Mouse (Mus musculus): ENCODE measurements at regions not wholly inside any gene's neighbourhood (a gene's known extent, or its start where the extent isn't known, plus 50 kb on each side); places are given as distances from the start of the nearest gene placed in this dataset.

DNA sequence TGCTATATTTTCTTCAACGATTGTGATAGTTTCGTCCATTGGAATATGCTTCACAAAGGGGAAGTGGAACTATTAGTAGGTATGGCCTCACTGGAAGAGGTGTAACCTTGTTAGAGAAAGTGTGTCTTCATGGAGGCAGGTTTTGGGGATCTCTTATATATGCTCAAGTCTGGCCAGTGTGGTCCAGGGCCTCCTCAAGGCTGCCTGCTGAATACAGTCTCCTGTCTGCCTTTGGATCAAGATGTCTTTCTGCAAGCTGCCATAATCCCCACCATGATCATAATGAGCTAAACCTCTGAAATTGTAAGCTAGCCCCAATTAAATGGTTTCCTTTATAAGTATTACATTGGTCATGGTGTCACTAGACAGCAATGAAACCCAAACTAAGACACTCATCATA, 384.3 kb downstream of the Btbd3 start:
- no peak for DNase-seq
- intact Hi-C loops (cut with DNase I), result no loop called here

DNA sequence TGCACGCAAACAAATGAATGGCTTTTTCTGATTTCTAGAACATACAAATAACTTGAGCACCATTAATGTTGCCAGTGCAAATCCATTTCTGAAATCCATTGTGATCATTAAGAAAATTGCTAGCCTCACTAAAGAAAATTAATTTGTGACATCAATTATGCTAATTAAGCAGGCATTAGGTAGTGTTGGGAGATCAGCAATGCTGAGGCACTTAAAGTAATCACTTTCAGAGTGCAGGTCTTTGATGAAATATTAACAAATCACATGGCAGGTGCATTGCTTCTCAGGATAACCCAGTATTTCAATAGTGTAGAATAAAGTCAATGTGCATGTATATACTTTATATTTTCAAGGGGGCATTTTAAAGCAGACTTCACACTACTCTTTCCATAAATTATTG, 385.0 kb downstream of the Btbd3 start:
- intact Hi-C loops (cut with DNase I), result no loop called here
- no peak for DNase-seq

DNA sequence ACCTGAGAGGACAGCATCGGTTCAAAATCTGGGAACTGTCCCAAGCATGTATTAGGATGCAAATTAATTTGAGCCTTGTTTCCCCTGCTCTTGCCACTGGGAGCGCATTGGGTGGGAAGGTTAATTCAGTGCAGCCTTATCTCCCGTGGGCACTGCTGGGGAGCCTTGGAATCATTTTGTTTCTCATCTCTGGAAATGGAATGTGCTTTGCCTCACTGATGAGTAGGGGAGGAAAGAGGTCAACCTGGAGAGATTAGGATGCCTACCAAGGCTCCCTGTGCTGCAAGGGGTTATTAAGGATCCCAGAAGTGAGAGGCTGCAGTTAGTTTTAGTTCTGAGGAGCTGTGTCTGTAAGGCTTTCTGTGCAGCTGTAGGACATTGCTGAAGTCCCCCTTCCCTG, 392.3 kb downstream of the Btbd3 start:
- intact Hi-C loops (cut with DNase I), result no loop called here
- no peak for DNase-seq

DNA sequence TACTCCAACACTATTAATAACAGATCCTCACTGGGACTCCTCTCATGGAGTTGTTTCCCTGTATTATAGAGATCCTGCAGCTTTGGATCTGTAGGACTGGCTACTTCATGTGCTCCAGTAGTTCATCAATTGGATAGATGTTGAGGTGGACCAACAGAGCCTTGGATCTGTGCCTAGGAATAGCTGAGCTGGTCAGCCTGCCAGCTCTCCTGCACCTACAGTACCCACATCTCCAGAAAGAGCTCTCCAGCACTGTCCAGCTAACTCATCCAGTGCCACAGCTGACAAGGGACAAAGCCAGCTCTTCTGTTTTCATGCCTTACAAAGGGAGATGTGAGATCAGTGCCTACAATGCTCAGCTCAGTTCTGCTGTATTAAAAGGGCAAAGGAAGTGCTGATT, 403.0 kb downstream of the Btbd3 start:
- DNase-seq, result no peak
- intact Hi-C loops (cut with DNase I), result no loop called here

DNA sequence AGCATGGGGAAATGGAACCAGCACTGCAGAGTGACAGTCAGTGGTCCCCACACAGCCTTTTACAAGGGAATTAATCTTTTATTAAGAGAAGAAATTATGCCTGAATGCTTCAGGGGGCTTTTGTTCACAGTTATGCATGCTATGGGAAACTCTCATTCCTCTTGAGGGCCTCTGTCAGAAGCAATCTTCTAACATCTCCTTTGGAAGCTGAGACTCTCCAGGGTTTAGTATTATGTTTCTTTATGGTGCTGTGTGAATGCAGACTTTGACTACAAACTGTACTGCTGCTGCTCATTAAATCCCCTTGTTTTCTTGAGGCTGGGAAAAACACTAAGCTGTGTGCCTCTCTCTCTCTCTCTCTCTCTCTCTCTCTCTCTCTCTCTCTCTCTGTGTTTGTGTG, 413.9 kb downstream of the Btbd3 start:
- no peak for DNase-seq

DNA sequence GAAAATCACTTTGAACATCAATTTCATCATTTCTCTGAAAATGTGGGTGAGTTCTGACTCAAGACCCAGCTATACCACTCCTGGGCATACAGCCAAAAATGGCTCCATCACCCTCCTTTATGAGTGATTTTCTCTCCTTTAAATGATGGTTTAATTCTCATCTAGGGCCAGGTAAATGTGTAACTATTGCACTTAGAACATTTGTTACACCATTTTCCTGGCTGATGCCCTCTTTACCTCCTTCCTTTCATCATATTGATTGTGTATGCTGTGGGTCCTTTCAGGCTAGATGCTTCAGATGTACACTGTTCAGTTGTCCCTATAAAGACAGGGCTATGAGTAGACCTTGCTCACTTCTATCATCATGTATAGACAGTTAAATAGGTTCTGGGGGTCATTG, 418.4 kb downstream of the Btbd3 start:
- intact Hi-C loops (cut with DNase I), result no loop called here

More for the DNA sequence above, 413.9 kb downstream of the Btbd3 start:
- intact Hi-C loops (cut with DNase I), result no loop called here

DNA sequence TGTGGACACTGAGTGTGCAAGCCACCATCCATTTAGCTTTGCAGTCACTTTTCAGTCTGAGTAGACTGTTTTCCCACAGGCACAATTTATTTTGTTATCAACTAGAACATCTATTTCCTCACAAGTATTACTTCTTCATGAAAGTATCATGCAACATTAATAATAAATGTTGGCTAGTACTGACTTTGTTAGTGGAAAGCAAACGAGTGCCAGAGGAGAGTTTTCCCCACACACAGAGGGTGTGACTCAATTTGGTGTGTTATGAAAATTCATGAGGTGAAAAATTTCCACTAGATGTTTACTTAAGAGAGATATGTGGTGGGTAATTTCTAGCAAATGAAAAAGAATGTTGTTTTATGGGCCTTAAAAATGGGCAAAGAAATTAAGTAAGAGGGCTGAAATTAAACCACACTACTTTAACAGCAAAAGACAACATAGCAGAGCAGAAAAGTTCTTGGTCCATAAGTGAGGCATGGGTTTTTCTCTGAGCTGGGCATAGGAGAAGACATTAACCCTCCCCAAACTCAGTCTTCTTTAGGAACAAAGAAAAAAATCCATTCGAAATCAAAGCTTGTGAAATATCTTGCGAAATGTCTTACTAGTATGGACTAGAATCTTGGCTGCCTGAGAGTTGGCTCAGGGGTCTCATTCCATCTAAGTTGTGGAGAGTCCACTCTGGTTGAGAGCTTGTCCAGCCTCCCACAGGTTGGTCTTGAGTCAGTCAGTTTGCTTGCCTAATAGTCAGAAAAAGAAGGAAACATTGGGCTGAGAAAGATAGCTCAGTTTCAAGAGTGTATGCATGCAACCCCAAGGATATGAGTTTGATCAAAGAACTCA, 419.1 kb downstream of the Btbd3 start:
- intact Hi-C loops (cut with DNase I), result no loop called here
- DNase-seq, result no peak

More for the DNA sequence above, 418.4 kb downstream of the Btbd3 start:
- DNase-seq, result no peak

DNA sequence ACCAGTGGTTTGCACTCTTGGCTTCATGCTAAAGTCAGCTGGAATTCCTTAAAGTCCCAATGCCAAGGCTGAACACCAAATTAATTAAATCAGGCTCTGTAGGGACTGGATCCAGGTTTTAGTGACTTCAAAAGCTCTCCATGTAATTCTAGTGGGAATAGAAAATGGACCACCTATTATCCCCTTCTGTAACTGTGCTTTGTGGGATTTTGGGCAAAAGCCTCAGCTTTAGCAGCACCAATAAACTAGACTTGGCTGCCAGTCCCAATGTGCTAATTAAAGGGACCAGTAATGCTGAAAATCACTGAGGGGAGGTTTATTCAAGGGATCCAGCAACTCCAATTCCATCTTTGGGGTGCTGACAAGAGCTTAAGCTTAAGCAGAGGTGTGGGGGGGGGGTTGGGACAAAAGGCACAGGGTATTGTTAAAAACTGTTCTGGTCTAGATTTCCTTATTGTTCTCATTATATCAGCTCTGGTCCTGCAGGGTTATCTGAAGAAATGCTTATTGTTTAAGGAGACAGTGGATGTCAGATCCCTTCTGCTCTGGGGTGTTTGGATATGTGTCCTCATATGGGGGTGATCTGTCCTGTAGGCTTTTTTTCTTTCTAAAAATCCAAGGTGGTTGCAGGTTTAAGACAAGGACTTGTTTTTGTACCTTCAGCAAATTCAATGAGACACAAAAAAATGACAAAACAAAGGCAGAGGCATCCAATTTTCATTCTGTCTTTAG, 431.9 kb downstream of the Btbd3 start:
- intact Hi-C loops (cut with DNase I), result no loop called here
- DNase-seq, result no peak

DNA sequence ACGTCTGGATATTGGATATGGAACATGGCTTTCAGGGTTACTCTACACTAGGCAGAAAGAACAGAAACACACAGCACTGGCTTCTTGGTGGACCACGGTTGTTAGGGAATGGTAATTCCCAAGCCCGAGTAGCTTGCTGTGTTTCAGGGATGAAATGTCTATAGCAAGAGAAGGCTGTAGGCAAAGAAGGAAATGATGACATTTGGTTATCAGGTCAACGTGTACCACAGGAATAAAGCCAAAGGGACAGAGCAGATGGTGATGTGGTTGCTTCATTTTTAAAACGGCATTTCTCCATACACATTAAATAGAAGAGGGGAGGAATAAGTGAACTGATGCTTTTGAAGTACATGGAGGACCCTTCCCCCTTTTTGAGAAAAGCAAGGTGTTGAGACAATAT, 433.1 kb downstream of the Btbd3 start:
- intact Hi-C loops (cut with DNase I), result no loop called here
- no peak for DNase-seq

DNA sequence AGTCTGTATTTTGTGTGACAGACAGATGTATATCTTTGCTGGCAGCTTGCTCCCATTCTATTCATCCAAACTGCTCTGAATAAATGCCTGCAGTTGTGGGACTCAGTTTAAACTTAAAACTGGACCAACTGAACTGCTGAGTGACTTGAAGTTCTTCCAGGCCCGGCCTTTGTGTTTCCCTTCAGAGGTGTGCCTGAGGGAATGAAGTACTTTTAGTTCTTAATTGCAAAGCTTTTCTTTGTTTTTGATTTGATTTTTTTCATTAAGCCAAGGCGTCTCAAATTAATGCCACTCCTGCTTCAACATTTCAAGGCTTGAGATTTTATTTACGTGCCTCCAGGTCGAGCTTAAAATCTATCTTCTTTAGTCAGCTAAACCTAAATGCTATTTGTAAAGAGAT, 446.4 kb downstream of the Btbd3 start:
- DNase-seq, result no peak
- intact Hi-C loops (cut with DNase I), result no loop called here

DNA sequence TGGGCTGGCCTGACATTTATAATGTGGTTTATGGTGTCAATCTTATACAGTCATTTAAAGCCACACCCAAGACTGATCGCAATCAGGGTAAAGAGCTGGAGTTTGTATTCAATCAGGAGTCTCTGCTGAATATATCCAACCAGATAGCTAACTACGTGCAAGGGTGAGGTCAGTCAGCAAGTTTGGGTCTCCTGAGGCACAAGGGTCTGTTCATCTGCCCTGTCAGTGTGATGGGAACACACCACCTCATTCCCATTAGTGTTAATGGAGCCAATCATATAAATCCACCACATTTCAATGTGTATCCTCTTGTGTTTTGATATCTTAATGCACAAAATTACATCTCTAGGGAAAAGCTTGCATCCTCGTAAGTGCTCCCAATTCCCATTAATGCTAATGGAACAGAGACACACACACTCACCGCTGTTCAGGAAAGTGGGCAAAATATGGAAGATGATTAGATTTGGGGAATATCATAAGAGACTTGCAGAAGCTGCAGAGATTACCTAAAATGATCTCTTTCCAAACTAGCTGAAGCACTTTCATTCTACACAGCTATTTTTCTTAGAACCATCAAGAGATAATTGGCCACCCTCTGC, 447.7 kb downstream of the Btbd3 start:
- DNase-seq, result no peak
- intact Hi-C loops (cut with DNase I), result no loop called here

DNA sequence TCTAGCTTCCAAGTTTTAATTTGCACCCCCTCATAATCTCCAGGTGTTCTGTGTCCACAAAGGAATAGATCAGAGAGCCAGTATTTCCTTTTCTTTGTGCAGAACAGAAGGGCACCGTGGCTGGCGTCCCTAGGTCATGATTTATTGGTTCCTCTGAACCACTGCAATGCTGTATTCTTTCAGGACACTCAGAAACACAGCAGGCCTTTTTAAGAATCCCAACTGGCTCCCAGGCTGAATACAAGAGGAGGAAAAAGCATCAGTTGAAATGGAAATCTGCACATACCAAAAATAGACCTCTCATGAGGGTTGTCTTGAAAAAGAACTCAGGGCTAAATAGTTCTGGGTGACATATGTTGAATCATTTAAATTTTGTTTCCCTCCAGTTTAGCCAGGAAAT, 452.4 kb downstream of the Btbd3 start:
- intact Hi-C loops (cut with DNase I), result no loop called here
- DNase-seq, result no peak

DNA sequence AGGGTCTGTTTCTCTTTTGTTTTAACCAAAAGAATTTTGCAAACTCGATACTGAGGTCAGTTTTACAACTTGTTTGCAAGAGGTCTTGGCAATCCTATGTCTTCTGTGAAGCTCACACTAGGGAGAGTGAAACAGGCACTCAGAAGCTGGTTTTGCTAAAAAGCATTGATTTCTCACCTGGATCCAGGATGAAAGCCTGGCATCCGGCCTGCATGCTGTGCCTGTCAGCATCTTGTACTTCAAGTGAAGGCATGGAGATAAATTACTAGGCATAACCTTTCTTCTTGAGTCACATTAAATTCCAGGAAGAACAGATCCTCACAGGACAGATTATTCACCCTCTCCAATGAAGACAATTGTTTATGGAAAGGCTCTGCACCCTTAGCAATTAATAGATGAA, 477.5 kb downstream of the Btbd3 start:
- no peak for DNase-seq
- intact Hi-C loops (cut with DNase I), result no loop called here

DNA sequence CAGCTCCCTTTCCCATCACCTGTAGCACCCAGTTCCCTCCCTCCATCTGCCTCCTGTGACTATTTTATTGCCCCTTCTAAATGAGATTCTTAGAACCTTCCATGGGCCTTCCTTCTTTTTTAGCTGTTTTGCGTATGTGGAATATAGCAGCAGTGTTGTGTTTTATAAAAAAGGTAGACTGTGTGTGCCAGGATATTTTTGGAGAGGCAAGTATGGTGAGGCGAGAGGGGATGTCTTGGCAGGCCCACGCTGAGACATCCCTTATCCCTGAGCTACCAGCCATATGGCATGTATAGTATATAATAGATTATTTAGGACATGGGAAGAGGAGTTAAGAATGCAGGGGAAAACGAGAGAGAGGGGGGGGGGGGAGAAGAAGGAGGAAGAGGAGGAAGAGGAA, 488.4 kb downstream of the Btbd3 start:
- DNase-seq, result no peak
- intact Hi-C loops (cut with DNase I), result no loop called here

DNA sequence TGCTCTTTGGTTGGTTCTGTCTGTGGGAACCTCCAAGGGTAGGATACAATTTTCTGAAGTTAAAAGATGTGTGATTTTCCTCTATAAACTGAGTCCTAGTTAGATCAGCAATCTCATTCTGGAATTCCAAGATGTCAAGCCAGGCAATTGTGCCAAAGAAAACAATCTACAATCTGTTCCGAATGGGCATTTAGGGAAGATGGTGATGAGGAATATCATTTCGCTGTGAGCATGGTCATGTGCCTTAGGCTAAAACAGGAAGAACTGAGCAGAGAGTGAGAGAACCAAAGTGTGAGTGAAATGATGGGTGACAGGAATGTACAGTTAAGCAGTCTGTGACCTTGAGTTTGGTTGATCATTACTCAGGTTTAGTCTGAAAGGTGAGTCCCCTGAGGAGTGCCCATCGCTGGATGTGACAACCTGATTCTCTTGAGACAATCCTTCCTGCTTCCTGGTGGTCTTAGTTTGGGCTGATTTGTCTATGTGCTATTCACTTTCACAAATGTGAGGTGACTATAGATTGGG, 504.1 kb downstream of the Btbd3 start:
- intact Hi-C loops (cut with DNase I), result no loop called here
- no peak for DNase-seq

DNA sequence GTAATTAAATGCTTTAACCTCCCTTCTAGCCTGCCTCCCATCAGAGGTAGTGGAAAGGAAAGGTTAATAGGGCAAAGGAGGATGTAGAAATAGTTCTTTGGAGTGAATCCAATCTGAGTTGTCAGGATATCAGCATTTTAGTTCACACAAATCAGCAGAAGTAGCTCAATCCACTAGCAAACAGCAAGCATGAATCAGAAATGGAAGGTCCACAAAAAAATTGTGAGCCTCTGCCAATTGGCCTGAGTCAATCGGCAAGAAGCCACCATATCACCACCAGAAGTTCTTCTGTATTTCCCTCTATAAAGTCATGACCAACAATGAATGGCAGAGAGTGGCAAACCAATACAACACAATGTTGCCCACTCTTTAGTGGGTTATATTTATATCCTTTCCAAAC, 505.0 kb downstream of the Btbd3 start:
- peak; percentile 3 to 4 for DNase-seq
- intact Hi-C loops (cut with DNase I), result no loop called here

DNA sequence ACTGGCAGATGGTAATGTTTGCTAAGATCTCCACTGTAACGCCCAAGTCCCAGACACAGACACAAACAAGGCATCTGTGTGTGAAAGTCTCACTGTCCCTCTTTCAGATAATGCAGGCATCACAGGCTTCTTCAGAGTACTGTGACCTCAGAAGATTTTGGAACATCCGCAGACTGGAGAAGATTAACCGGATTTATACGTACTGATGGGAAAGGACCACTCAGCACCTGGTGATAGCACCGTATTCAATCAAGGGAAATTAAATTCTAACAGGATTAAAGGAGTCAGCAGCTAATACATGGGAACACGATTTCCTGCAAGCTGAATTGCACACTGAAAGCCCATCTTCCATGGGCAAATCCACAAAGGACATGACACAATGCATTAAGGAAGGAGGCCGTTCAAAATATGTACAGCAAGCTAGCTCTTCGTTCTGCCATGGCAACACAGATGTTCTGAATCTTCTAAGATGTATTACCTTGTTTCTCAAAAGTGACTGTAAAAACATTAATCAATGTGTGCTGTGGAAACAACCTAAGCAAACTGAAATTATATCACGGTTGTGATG, 510.0 kb downstream of the Btbd3 start:
- intact Hi-C loops (cut with DNase I), result no loop called here
- no peak for DNase-seq

DNA sequence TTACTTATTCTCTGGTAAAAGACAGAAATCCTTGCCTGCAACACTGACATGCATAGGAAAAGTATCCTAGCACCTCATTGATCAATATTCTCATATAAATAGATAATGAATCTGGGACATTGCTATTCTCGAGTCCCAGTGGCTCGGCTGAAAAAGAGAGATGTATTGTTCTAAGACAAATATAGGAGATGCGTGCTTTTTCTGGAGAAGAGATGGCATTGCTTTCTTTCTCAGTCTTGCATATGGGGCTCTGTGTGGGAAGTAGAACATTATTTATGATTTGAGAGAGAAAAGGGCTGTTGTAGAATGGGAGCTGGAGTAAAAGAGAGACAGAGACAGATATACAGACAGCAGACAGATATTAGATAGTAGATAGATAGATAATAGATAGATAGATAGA, 527.4 kb downstream of the Btbd3 start:
- intact Hi-C loops (cut with DNase I), result no loop called here
- DNase-seq, result no peak

DNA sequence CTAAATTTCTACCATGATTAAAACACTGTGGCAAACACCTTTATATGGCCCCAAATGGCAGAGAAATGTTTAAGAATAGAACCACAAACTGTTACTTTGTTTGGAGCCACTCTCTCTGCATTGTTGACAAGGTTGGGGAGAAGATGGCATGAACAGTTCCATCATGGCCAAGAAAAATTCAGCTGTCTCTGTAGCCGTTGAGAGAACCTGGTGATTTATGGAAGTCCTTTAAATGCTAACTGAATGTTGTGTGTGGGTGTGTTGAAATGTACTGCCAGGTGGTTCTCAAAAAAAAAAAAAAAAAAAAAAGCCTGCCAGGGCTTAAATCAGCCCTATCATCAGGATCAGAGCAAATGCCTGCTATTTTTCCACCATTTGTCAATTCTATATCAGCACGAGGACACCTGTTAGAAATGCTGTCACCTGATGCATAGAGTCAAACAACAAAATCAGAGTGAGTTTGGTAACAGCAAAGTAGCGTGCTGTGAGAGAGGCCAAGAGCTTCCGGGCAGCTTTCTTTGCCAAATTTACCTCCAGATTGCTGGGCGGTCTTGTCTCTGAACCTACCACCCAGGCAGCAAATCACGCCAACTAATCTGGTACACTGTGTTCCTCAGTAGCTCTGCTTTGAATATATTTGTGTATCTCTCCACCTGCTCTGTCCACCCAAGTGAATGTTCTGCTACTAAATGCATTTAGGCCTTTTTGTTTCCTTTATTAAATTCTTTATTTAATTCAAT, 536.5 kb downstream of the Btbd3 start:
- intact Hi-C loops (cut with DNase I), result no loop called here
- DNase-seq, result no peak

DNA sequence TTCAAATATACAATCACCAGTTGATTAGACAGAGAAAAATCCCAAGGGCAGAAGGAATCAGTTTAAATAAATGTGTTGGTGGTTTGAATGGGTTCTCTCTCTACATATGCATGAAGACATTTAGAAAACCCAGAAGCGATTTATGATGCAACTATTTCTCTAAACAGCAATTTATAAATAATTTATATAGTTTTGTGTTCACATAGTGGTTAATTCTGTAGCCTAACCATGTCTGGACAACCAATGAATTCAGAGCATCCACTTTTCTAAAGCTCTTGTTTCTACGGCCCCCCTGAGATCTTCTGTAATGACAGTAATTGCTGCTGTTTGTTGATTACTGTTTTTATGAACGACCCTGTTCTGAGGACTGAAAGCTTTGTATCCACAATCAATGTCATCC, 549.8 kb downstream of the Btbd3 start:
- DNase-seq, result no peak
- intact Hi-C loops (cut with DNase I), result no loop called here

DNA sequence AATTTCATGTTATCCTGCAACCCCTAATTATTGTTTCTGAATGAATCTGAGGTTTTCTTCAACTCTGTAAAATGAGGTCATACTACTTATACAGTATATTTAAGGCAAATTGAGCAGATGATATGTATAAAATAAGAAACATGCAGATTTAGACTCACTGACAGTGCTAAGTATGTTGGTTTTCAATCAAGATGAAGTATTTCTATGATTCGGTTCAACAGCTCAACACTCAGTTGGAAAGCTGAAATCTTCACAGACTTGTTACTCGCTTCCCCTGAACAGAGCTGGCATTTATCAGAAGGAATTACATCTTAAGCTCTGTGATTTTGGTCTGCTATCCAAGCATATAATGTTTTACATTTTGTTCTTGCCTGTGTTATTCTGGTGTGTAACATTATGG, 553.4 kb downstream of the Btbd3 start:
- no peak for DNase-seq

More for the DNA sequence above, 553.4 kb downstream of the Btbd3 start:
- intact Hi-C loops (cut with DNase I), result no loop called here

Data from heart, postnatal 10 days (tissue).